Mouse (Mus musculus) intestine, embryonic 16.5 days (tissue): ENCODE data around the gene Ccdc136. TPM values are rescaled to one million over a fixed set of nuclear protein-coding genes. Genes with fewer than 3 reads are reported as not detected.

Source experiments
- ATAC-seq: fragments of 200-750 bp; cut with Nextera tagmentation; 2 replicates; pipeline ENCODE4 v1.8.0; 2017; ENCODE audit warnings: moderate TSS enrichment, moderate library complexity
- H3K27ac ChIP-seq: fragments of 300-500 bp; sonication (generic); 2 replicates; pipeline ENCODE4 v1.5.1; 2014; ENCODE audit warnings: mild to moderate bottlenecking, low read length
- H3K27me3 ChIP-seq: fragments of 300-500 bp; sonication (generic); replicated peaks from 2 replicates; pipeline ENCODE4 v1.6.1; 2014; ENCODE audit warnings: low read length, control low read depth, mixed read lengths; ENCODE audit not compliant: control insufficient read depth, insufficient read depth
- H3K36me3 ChIP-seq: fragments of 300-500 bp; sonication (generic); 2 replicates; pipeline ENCODE4 v1.6.1; 2014; ENCODE audit warnings: low read length, control low read depth; ENCODE audit not compliant: control insufficient read depth, insufficient read depth
- H3K4me1 ChIP-seq: fragments of 300-500 bp; sonication (generic); 2 replicates; pipeline ENCODE4 v1.6.1; 2014; ENCODE audit warnings: low read length, control low read depth, mixed read lengths; ENCODE audit not compliant: control insufficient read depth, insufficient read depth
- H3K4me2 ChIP-seq: fragments of 300-500 bp; sonication (generic); 2 replicates; pipeline ENCODE4 v1.6.1; 2014; ENCODE audit warnings: low read depth, low read length, control low read depth
- H3K4me3 ChIP-seq: fragments of 300-500 bp; sonication (generic); 2 replicates; pipeline ENCODE4 v1.5.1; 2014; ENCODE audit warnings: mild to moderate bottlenecking, low read length
- H3K9ac ChIP-seq: fragments of 300-500 bp; sonication (generic); 2 replicates; pipeline ENCODE4 v1.6.1; 2014; ENCODE audit warnings: low read depth, low read length
- H3K9me3 ChIP-seq: fragments of 300-500 bp; sonication (generic); 2 replicates; pipeline ENCODE4 v1.6.1; 2016; ENCODE audit warnings: low read length, control low read depth; ENCODE audit not compliant: control insufficient read depth
- WGBS: fragments of 180-500 bp; shearing (Covaris S2); extraction: QIAGEN DNeasy Blood & Tissue Kit; methylation state at CpG from one replicate; pipeline ENCODE4 v1.1.7; 2014; 5-methylcytosine and 5-hydroxymethylcytosine counted together
- microRNA-seq: library from miRNA; unstranded; fragments of <30 nt; microRNA quantifications from one replicate; pipeline ENCODE4, GENCODE M21; 2016
- polyA plus RNA-seq: library from polyadenylated mRNA; unstranded; fragments of >200 nt; fragmentation: Nextera tagmentation; extraction: Ambion mirVana; gene quantifications from 2 replicates; pipeline ENCODE4 v1.2.1, GENCODE M21; 2015

The Ccdc136 gene
- polyA plus RNA-seq, 1 experiment from 2014 or later = 5.5 TPM

GRCm38 (mm10) chr6:29474736-29475135, 78.6 kb downstream of the Ccdc136 start:
- ATAC-seq = no peak
- 52% methylated on average over 2 of the region's 2 CpGs for WGBS
- no peak overlapping the region for H3K4me2 ChIP-seq
- H3K36me3 ChIP-seq = peaks cover 13% of the 10 kb centered on the region
- no peak overlapping the region for H3K9ac ChIP-seq
- no peaks in the 10 kb centered on the region for H3K27me3 ChIP-seq
- no peaks in the 10 kb centered on the region for H3K9me3 ChIP-seq
- H3K27ac ChIP-seq = no peak overlapping the region
- no peak overlapping the region for H3K4me3 ChIP-seq
- peaks cover 4% of the 10 kb centered on the region; the same call in 1 of the 2 replicates for H3K4me1 ChIP-seq

Small RNA genes lying within 50 kb of the gene (microRNA-seq; reads per million reads assigned to microRNA genes)
- gene Gm26220 (not detected), gene Gm44354 (not detected)

Other genes starting within 250 kb of the Ccdc136 start
- 23.5 and 25.5 TPM in 2 replicates for gene Rbm28, start 231.3 kb upstream of the Ccdc136 start, polyA plus RNA-seq
- gene Prrt4, start 216.7 kb upstream of the Ccdc136 start, polyA plus RNA-seq = 0.23 and 0.27 TPM in 2 replicates
- 39.7 and 40.1 TPM in 2 replicates for gene Impdh1, start 179.9 kb upstream of the Ccdc136 start, polyA plus RNA-seq
- gene Hilpda, start 123.8 kb upstream of the Ccdc136 start, polyA plus RNA-seq = 27.0 and 27.8 TPM in 2 replicates
- gene Fam71f2, start 116.7 kb upstream of the Ccdc136 start, polyA plus RNA-seq = 0.13 and 0.29 TPM in 2 replicates
- gene Fam71f1, start 77.2 kb upstream of the Ccdc136 start, polyA plus RNA-seq = not detected in 2 replicates
- 276 and 282 TPM in 2 replicates for gene Calu, start 48.2 kb upstream of the Ccdc136 start, polyA plus RNA-seq
- gene Opn1sw, start 7.8 kb upstream of the Ccdc136 start, polyA plus RNA-seq = 0.27 and 0.40 TPM in 2 replicates
- 6.1 and 7.3 TPM in 2 replicates for gene Flnc, start 36.9 kb downstream of the Ccdc136 start, polyA plus RNA-seq
- 358 and 362 TPM in 2 replicates for gene Atp6v1f, start 71.4 kb downstream of the Ccdc136 start, polyA plus RNA-seq
- gene Atp6v1fnb, start 75.1 kb downstream of the Ccdc136 start, polyA plus RNA-seq = 0.38 TPM in 1 of 2 replicates, not detected in the other
- 10.9 and 12.0 TPM in 2 replicates for gene Kcp, start 111.6 kb downstream of the Ccdc136 start, polyA plus RNA-seq
- 7.4 and 8.5 TPM in 2 replicates for gene Irf5, start 130.3 kb downstream of the Ccdc136 start, polyA plus RNA-seq
- gene Tnpo3, start 213.6 kb downstream of the Ccdc136 start, polyA plus RNA-seq = 69.7 and 71.3 TPM in 2 replicates